Mouse (Mus musculus) left cerebral cortex, postnatal 25 days (tissue): Measurements from ENCODE around the gene Qpctl. TPM values are rescaled to one million over a fixed set of nuclear protein-coding genes. Genes with fewer than 3 reads are reported as not detected.
A peak's percentile ranks its signal among the peaks of the same experiment; 100 is the strongest.
"Not testable (repeated sequence)": the region's sequence is repeated elsewhere in the genome, so short reads cannot be mapped to it uniquely, and the experiment has no call there.

ENCODE experiments used
- DNase-seq, 2 experiments: peaks; one replicate each; pipeline ENCODE4 v3.0.0; 2022; ENCODE audit warnings: low spot score in 2 of 2, mixed read lengths in 1 of 2
- intact Hi-C: fragments of 180-260 bp; cut with DNase I; formaldehyde crosslinking; loops from one replicate; pipeline ENCODE4 v1.15.1; 2025
- total RNA-seq, 2 experiments: library from RNA; stranded (reverse); gene quantifications; 2 replicates each; pipeline ENCODE4 v1.2.3; 2021

Gene Qpctl
- total RNA-seq, 2 experiments from 2014 or later, result 15.5 to 16.0 TPM

DNA sequence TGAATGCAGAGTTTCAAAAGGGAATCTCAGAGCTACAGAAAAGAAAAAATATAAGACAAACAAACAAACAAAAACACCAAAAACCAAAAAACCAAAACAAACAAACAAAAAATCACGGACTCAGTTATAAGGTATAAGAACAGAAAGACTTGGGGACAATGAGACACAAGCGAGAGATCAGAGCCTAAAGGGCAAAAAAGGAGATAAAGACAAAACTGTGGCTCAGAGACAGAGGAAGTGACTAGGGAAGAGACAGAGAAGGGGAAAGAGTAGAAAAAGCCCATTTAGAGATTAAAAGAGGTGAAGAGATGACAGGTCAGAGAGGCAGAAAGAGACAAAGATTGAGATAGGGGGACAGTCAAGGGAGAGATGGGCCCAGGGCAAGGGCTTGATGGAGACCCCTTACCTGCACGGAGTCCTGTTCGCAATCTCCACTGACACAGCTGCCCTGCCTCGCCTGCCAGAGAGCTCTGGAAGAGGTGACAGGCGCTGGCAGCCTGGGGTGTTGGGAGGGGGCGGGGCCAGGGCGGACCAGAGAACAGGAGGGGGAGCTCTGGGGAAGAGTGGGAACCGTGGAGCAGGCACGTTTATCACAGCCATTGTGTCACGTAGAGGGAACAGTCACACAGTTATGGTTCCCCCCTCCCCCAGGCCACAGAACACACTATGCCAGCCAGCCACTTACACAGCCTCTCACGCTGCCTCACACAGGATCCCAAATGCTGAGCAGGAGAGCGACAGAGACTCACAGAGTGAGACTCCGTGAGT, 16.7 kb upstream of the Qpctl start, which contains the start of gene Gipr:
Gipr (minus strand) TSS at position 472 of the 768 bp plus-strand sequence.
- no peak for DNase-seq
- intact Hi-C loops, result no loop called here

DNA sequence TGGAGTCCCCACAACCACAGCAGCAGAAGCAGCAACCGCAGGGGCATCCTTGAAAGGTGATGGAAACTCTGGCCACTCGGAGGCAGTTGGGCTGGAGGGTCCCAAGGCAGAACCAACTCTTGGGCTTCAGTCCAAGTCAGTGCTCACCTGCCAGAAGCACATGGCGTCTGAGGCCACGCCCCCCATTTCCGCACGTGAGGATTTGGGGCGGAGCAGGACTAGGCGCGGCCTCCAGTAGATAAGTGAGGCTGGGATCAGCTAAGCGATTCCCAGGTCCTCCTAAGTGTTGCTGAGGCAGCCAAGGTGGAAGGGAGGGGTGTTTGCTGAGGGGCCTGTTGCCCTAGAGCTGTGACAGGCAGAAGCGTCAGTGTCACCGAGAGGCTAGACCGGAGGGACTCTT, 15.9 kb upstream of the Qpctl start:
- intact Hi-C loops, result no loop called here

DNA sequence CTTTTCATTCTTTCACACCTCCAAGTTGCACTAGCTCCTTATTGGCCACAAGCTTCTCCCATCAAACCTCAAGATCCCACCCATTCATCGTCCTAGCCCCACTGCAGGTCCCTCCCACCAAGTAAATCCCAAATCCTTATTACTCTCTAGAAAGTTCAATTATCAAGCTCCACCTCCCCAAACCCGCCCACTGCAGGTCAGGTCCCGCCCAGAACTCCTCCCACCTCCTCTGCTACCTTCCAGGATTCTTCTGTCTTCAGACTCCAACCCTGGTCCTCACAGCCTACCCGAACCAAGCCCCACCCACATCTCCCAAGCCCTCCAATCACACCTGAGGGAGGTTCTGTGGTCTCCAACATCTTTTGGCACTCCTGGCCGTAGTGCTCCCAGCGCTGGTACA, 15.1 kb upstream of the Qpctl start:
- DNase-seq, result no peak
- intact Hi-C loops, result no loop called here

More for the DNA sequence above, 15.9 kb upstream of the Qpctl start:
- no peak for DNase-seq

DNA sequence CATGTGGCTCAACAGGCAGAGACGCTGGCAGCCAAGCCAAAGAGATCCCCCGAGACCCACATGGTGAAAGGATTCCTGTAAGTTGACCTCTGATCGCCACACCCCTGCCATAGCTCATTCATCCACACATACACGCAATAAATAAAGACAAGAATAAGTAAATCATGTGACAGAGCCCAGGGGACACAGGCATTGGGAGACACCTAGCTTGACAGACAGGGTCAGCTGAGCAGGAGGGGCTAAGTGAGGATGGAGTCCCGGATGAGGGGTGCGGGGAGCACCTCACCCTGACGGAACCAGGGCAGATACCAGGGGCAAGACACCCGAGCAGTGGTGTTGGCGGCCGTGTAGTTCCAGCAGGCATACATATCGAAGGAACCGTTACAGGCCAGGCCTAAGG, 14.7 kb upstream of the Qpctl start:
- DNase-seq, result no peak
- intact Hi-C loops, result no loop called here

DNA sequence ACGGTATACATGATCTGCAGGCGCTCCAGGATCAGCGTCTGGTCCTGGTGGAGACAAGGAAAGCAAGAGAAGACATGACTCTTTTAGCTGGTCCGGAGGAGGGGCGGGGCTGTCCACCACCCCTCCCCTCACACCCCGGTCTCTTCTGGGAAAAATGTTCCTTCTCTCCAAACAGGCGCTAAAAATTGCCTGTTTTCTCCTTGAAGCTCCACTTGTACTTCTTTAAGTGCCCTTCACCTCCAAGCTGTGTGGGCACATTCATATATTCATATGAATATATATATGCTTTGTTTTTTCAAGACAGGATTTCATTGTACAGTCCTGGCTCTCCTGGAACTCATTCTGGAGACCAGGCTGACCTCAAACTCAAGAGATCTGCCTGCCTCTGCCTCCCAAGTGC, 13.8 kb upstream of the Qpctl start:
- DNase-seq, result no peak
- intact Hi-C loops, result no loop called here

DNA sequence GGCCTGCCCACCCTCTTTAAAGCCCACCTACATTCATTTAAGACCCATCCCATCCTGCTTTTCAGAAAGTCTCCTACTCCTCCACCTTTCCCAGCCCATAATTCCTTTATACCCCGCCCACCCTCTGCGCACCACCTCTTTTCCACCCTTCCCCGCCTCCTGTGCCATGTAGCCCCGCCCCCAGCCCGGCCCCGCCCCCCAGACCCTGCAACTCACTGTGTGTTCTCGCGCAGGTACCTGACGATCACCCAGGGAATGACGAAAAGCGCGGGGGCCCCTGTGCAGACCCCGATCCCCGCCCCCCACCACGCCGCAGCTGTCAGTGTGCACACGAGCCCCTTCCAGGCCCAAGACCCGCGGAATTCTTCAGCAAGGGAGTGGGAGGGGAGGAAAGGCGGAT, 11.0 kb upstream of the Qpctl start:
- intact Hi-C loops, result no loop called here
- no peak for DNase-seq

DNA sequence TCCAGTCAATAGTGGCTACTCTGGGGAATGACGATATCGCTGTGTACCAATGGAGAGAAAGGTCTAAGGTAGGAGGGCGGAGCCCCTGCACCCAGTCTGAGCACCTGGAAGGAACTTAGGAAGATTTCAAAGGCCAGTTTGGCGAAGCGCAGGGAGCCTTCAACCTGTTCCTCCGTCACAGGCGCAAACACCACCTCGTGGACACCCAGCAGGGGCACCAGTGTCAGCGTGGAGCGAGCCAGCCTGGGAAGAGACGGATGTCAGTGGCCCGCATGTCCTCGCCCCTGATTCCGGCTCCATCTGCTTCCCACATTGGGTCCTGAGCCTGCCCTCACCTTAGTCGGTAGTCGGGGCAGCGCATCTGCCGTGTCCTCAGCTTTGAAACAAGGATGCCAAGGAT, 10.3 kb upstream of the Qpctl start:
- no peak for DNase-seq
- intact Hi-C loops, result no loop called here

DNA sequence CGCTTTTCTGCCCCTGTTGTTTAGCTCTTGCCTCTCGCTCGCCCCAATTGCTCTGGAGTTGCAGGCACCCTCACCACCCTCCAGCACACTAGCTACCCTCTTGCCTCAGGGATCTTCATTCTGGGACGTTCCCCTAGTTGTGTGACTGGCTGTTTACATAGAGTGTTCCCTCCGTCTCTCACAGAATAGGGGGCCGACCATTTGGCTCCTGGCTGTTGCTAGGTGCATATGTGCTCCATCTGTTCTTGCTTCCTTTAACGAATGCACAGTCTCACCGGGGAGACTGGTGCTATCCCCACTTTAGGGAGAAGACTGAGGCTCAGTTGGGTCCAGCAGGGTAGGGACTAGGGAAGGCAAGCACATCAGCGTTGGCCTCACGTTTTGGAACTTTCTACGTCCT, 9.5 kb upstream of the Qpctl start:
- intact Hi-C loops, result no loop called here

DNA sequence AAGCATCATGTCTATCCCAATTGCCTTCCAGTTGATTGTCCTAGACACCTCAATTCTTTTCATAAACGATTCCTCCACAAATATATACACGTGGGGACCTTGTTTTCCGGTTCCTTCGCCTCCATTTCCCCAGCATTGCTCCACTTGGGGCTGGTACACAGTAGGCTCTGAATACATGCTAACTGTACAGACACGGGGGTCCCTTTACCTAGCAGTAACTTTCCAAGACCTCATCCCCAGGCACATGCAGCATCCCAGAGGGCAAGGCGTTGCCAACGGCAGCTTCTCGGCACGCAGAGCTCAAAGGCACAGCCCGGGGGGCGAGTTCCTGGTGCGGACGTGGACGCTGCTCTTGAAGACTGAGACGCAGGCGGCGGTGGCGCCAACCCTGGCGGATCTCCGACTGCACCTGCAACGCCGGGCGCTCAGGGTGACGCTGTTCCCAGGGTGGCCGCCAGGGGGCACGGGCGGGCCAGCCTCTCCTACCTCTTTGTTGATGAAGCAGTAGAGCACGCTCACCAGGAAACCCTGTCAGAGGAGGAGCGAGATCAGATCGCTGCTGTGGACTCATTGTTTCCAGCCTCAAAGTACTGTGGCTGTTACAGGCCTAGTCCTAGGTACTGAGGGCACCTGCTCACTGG, 8.2 kb upstream of the Qpctl start:
- peak; percentile 89 to 95 for DNase-seq
- intact Hi-C loops, result loop anchor here (1.0 kb wide), 1 partner anchor 16 kb away; no protein-coding TSS in a partner anchor

More for the DNA sequence above, 9.5 kb upstream of the Qpctl start:
- DNase-seq, result no peak

DNA sequence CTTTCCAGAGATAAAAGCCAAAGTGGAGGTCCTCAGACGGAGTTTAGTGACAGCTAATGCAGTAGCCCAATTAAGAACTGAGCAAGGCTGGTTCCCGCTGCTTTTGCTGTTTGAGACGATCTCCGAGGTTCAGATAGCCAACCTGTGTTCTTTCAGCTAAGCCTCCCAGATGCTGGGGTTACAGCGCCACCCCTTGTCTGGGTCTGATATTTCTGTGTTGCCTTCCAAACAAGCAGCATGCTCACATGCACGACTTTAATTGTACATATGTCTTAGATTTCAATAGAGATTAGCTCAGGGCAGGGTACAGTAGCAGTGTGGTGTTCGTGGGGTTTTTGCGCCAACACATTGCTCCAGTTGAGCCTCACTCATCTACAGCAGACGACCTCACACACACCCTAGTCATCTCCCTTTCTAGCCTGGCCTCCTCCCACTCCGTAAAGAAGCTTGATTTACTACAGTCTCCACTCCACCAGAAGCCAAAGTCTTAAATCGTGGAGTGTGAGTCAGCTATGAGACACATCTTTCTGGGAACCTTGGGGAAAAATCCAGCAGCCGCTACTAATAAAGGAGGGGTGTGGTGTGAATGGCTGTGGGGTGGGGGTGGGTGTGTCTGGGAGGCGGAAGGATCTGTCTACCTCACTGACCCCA, 6.9 kb upstream of the Qpctl start:
- DNase-seq, result peak in 1 of 2 experiments; percentile 68
- intact Hi-C loops, result no loop called here

DNA sequence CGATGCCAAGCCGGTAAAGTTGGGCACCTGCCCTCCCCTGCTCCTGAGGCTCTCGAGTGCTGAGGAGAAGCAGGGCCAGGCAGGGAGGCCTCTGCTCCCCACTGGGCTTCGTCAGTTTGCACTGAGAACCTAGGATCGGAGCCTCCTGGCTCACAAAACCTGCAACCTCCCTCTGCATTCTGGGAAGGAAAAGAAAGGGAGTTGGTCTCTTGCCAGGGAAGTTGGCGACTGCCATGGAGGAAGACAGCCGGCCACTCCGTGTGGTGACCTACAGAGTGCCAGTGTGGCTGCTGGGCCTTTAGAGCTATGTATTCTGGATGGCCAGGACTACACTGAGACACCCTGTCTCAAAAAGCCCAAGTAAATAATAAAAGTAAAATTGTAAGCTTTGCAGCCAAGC, 5.7 kb upstream of the Qpctl start:
- no peak for DNase-seq
- intact Hi-C loops, result no loop called here

DNA sequence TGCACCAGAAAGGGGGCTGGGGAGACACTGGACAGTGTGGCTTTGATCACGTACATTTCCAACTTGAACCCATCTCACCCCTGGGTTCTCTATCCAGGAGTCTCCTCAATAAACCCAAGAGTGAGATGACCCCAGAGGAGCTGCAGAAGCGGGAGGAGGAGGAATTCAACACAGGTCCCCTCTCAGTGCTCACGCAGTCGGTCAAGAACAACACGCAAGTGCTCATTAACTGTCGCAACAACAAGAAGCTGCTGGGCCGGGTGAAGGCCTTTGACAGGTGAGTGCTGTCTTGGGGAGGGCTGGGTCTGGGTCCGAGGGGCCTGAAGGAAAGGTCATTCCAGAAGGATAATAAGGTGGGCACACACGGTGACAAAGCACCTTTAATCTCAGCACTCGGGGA, 2.0 kb upstream of the Qpctl start:
- DNase-seq, intact Hi-C loops: not testable (repeated sequence)

DNA sequence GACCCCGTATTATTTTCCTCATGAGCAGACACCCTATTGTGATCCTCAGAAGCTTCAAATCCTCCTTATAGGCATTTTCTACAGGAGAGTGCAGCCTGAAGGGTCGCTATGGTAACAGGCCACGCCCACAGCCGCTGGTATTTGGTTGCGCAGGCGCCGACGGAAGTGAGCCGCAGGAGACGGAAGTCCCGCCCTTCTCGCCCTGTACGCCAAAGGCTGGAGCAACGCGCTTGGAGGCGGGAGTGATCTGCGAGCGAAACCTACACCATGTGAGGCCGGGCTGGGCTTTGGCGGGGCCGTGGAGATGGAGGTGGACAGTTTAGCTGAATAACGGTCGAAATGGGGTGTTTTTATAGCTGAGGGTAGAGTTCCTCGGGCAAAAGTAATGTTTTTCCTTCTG, 535 bp upstream of the Qpctl start, which contains the start of gene Snrpd2:
Snrpd2 (plus strand) TSS at position 97 of the 400 bp plus-strand sequence.
- intact Hi-C loops, result no loop called here
- peak; percentile 96 to 97 for DNase-seq

DNA sequence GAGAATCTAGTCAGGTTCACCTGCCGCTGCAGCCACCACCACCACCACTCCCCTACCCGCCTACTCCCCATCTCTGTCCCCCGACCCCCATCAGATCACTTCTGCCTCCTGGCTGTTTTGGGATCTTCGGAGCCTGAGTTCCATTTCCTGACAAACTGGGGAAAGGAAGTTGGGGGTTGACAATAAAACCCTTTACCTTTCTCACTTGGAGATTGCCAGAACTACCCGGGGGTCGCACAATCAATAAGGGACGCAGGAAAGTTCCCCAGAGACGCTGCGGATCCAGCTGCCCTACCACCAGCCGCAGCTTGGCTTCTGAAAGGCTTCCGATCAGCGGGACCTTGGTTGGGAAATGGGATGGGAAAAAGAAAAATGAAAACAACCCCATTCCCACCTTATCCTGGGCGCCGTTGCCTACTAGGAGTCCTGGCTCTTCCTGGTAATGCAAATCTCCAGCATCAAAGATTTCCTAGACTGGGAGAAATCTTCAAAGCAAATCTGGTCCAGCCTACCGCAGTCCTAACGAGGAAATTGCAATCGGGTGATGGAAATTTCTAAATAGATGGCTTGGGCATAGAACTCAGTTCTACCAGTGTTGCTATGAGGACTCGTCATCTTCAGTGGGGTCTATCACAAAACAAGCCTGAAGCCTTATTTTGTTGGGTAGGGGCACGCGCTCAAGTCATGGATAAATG, 764 bp downstream of the Qpctl start:
- intact Hi-C loops, result no loop called here
- DNase-seq, result no peak

DNA sequence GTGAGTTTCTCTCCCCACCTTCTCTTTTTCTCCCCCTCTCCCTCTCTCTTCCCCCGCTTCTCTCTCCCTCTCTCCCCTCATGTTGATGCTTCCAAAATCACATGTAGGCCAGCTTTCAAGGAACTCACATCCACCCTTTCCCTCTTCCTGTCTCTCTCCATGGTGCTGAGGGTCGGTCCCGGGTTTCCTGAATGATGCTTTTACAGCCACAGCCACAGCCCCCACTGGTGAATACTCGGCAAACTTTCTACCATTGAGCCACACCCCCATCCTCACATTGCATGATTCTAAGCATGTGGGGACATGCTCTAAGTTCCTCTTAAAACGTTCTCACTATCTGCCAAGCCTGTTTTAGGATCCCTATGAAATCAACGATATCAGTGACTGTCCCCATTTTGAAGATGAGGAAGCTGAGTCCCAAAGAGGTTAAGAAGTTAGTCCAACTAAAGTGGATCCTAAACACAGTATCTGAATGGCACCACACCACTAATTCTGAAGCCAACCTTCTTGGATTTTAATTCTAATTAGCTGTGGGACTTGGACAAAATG, 1.5 kb downstream of the Qpctl start:
- intact Hi-C loops, result no loop called here
- no peak for DNase-seq

DNA sequence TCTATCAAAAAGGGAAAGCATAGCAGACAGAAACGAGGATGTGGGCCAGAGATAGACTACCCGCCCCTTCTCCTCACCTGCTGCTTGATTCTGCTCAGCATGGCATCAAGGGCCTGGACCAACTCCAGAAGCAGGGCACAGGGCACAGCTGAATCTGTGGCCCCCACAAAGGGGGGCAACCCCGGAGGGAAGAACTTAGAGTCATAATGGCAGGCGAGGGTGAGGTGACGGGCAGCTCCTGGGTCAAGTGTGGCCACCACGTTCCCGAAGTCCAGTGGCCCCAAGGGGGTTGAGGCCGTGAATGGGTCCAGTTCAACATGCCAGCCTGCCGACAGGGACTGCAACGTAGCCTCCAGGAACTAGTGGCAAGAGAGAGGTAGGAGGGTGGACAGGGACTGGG, 2.3 kb downstream of the Qpctl start:
- intact Hi-C loops, result no loop called here
- DNase-seq, result no peak

DNA sequence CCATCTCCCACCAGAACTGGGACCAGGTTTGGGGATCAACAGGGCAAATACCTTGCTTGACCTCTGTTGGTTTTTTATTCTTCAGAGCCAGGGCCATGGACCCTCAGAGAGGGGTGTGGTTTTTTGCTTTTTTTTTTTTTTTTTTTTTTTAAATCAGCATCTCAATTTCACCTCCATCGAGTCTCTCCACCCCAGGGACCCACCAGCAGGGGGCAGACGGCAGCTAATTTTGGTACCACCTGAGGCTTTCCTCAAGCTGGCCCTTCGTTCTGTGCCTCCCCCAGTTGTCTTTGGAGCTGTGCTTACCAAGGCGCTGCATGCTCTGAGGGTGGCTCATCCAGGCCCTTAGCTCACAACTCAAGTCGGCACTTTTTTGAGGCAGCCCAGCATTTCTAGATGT, 11.7 kb downstream of the Qpctl start:
- DNase-seq, result peak; percentile 29 to 63
- intact Hi-C loops, result no loop called here

DNA sequence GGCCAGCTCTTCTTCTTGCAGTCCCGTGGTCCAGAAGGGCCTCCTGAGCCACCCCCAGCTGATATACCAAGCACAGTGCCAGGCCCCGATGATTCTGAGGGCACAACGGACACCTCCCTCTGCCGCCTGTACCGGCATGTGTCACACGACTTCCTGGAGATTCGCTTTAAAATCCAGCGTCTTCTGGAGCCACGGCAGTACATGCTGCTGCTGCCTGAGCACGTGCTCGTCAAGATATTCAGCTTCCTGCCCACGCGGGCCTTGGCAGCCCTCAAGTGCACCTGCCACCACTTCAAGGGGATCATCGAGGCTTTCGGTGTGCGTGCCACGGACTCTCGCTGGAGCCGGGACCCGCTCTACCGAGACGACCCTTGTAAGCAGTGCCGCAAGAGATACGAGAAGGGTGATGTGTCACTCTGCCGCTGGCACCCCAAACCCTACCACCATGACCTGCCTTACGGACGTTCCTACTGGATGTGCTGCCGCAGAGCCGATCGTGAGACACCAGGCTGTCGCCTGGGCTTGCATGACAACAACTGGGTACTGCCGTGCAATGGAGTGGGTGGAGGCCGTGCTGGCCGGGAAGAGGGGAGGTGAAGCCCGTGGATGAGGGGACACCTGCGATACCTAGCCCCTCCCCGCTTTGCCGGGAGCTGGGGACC, 12.3 kb downstream of the Qpctl start:
- peak; percentile 62 to 80 for DNase-seq
- intact Hi-C loops, result no loop called here

DNA sequence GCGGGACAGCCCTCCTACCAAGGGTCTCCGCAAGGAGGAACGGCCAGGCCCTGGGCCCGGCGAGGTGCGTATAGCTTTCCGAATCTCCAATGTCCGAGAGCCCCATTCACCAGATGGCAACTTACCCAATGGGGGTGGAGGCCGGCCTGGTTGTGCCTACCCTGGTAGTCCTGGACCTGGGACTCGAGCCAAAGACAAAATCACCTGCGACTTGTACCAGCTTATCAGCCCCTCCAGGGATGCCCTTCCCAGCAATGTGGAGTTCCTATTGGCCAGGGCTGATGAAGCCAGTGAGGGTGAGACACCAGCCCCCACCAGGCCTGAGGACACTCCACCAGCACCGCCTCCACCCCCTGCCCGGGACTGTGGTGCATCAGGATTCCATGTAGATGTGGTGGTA, 12.9 kb downstream of the Qpctl start:
- no peak for DNase-seq
- intact Hi-C loops, result no loop called here
